Mouse (Mus musculus) CH12.LX (cell line): ENCODE results near the gene Mrpl51.

Experiments used
- BHLHE40 ChIP-seq: IDR thresholded peaks from 2 replicates; pipeline ENCODE4 v1.6.1; 2011; ENCODE audit warnings: mild to moderate bottlenecking, low read depth, low read length, improper control_type of control experiment
- CTCF ChIP-seq, 2 experiments: IDR thresholded peaks in 1 of 2; conservative IDR thresholded peaks in 1 of 2; 2 replicates each; pipeline ENCODE4 v1.5.1; 2011 to 2012; ENCODE audit warnings: low read depth in 2 of 2, low read length in 2 of 2, improper control_type of control experiment in 1 of 2, inconsistent platforms in 1 of 2, mild to moderate bottlenecking in 1 of 2, moderate library complexity in 1 of 2
- ETS1 ChIP-seq: conservative IDR thresholded peaks from 2 replicates; pipeline ENCODE4 v1.6.1; 2012; ENCODE audit warnings: low read depth, mild to moderate bottlenecking, inconsistent platforms, low read length, improper control_type of control experiment, moderate library complexity
- MAX ChIP-seq: IDR thresholded peaks from 2 replicates; pipeline ENCODE4 v1.6.1; 2011; ENCODE audit warnings: low read length, improper control_type of control experiment
- MEF2A ChIP-seq: IDR thresholded peaks from 2 replicates; pipeline ENCODE4 v1.6.1; 2014; ENCODE audit warnings: low read depth, mild to moderate bottlenecking, inconsistent platforms, low read length, improper control_type of control experiment, borderline replicate concordance
- MYC ChIP-seq: IDR thresholded peaks from 2 replicates; pipeline ENCODE4 v1.6.1; 2011; ENCODE audit warnings: low read depth, mild to moderate bottlenecking, improper control_type of control experiment, low read length
- POLR2A ChIP-seq: IDR thresholded peaks from 2 replicates; pipeline ENCODE4 v1.6.1; 2011; ENCODE audit warnings: low read depth, mild to moderate bottlenecking, improper control_type of control experiment, low read length
- UBTF ChIP-seq: IDR thresholded peaks from 2 replicates; pipeline ENCODE4 v1.6.1; 2012; ENCODE audit warnings: low read depth, mild to moderate bottlenecking, inconsistent platforms, low read length, improper control_type of control experiment, moderate library complexity
- ZMIZ1 ChIP-seq: IDR thresholded peaks from 2 replicates; pipeline ENCODE4 v1.6.1; 2012; ENCODE audit warnings: low read depth, mild to moderate bottlenecking, inconsistent platforms, low read length, improper control_type of control experiment

DNA sequence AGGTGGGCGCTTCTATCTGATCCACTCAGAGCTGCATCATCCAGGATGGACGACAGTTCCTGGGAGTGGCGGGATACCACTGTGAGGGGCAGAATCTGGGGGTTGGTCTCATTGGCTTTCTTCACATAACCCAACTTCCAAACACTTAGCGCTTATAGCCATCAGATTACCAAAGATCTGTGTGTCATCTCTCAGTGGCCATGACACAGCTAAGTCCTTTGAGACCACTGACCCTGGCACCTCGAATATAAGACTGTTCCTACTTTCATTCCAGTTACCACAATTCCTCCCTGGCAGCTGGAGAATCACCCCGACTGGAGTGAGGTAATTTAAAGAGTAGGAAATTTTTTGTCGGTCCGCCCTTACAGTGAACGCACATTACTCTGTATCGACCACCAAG, 5.4 kb upstream of the Mrpl51 start:
- TF ChIP-seq ETS1 (no peak), MYC (no peak), MAX (no peak), POLR2A (no peak), CTCF (conservative IDR thresholded peaks at IDR 0.05 in 1 of 2, IDR thresholded peaks at IDR 0.05 in 1 of 2; ENCODE audit: low read depth in 2 of 2, low read length in 2 of 2) (no peak), ZMIZ1 (no peak), MEF2A (no peak), UBTF (no peak), BHLHE40 (no peak)
